8 mouse cellular contexts compared by ENCODE assay signal in the genomic region with DNA sequence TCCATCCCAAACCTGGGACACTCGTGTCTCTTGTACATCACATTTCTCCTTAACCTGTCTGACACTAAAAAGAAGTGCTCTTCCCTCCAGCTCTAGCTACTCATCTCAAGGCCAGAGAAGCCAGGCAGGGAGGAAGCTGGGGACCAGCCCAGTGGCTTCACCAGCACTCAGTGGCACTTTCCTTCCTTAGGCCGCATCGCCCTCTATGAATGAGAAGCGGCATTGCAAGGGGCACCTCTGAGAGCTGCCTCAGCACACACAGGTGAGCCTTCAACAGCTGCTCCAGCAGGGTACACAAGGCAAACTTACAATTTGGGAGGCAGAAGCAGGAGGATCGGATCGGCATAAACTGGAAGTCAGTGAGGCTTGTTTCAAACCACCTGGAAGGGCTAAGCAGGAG. TPM values are rescaled to one million over a fixed set of nuclear protein-coding genes. Genes with fewer than 3 reads are reported as not detected.
DNase-seq lines count a peak whose midpoint lies in the region; ATAC-seq and TF ChIP-seq lines count a peak whose summit lies in the region.

No protein-coding gene starts in this region.

- H3K27me3 ChIP-seq in liver, postnatal 0 days (ENCODE audit: insufficient read depth, low read length): no peaks in the 10 kb centered on the region
- no peaks in the 10 kb centered on the region for H3K27me3 ChIP-seq in neural tube, embryonic 15.5 days (replicated peaks)

- H3K36me3 ChIP-seq in ES-E14 (ENCODE audit: control insufficient read depth, insufficient read depth, low read length, poor library complexity, severe bottlenecking): peaks cover 7% of the 10 kb centered on the region; the same call in 1 of the 2 replicates
- H3K36me3 ChIP-seq in liver, postnatal 0 days (replicated peaks; ENCODE audit: insufficient read depth, low read length): peaks cover 25% of the 10 kb centered on the region
- peaks cover 50% of the 10 kb centered on the region for H3K36me3 ChIP-seq in neural tube, embryonic 15.5 days

- peak; percentile 68 for ATAC-seq in liver, postnatal 0 days
- ATAC-seq in neural tube, embryonic 15.5 days (ENCODE audit: low FRiP score): no peak

- DNase-seq in layer of hippocampus, adult 11-12 months (ENCODE audit: low spot score): peak; percentile 62
- no peak for DNase-seq in layer of hippocampus, postnatal 36 days
- no peak for DNase-seq in ES-E14 (ENCODE audit: low read depth, low spot score)
- peak; percentile 33 for DNase-seq in brain, embryonic 14.5 days (ENCODE audit: low read depth)
- DNase-seq in heart, postnatal 36 days: peak; percentile 69 to 72
- DNase-seq in liver, postnatal 0 days: peak; percentile 82
- DNase-seq in spleen, postnatal 10 days (ENCODE audit: low spot score in 2 of 2): peak; percentile 88 to 90

- WGBS in liver, postnatal 0 days (ENCODE audit: insufficient replicate concordance): 51% methylated on average over 6 of the region's 6 CpGs
- WGBS in neural tube, embryonic 15.5 days: 56% methylated on average over 6 of the region's 6 CpGs

- H3K9ac ChIP-seq in ES-E14 (ENCODE audit: insufficient read depth, low read depth, low read length, poor library complexity, severe bottlenecking): no peak overlapping the region
- H3K9ac ChIP-seq in liver, postnatal 0 days (replicated peaks): no peak overlapping the region
- H3K9ac ChIP-seq in neural tube, embryonic 15.5 days (replicated peaks): no peak overlapping the region

- TF ChIP-seq EP300 in liver, postnatal 0 days (IDR thresholded peaks at IDR 0.05; ENCODE audit: low read depth): no peak

- H3K9me3 ChIP-seq in ES-E14 (ENCODE audit: control insufficient read depth, insufficient read depth, low read depth, low read length): no peaks in the 10 kb centered on the region
- H3K9me3 ChIP-seq in liver, postnatal 0 days (ENCODE audit: low read length): no peaks in the 10 kb centered on the region
- H3K9me3 ChIP-seq in neural tube, embryonic 15.5 days (replicated peaks): no peaks in the 10 kb centered on the region

- no peak overlapping the region for H3K4me2 ChIP-seq in liver, postnatal 0 days (ENCODE audit: low read depth, low read length)
- H3K4me2 ChIP-seq in neural tube, embryonic 15.5 days: no peak overlapping the region

- intact Hi-C loops in heart, postnatal 36 days (cut with DNase I): loop anchor here (1.0 to 2.0 kb wide), 2 partner anchors 25 to 73 kb away; no protein-coding TSS in a partner anchor

- H3K4me3 ChIP-seq in ES-E14 (ENCODE audit: insufficient read depth in 1 of 2, low read depth in 1 of 2, low read length in 2 of 2, poor library complexity in 1 of 2, severe bottlenecking in 1 of 2): no peak overlapping the region
- H3K4me3 ChIP-seq in liver, postnatal 0 days (ENCODE audit: low read depth, low read length): no peak overlapping the region
- H3K4me3 ChIP-seq in neural tube, embryonic 15.5 days (replicated peaks): no peak overlapping the region

- peaks cover 0 to 5% of the 10 kb centered on the region in 2 experiments; a peak in 1 of 4 replicates for H3K4me1 ChIP-seq in ES-E14 (ENCODE audit: control insufficient read depth in 2 of 2, insufficient read depth in 2 of 2, low read length in 2 of 2, poor library complexity in 1 of 2)
- H3K4me1 ChIP-seq in liver, postnatal 0 days (ENCODE audit: insufficient read depth): peaks cover 31% of the 10 kb centered on the region
- H3K4me1 ChIP-seq in neural tube, embryonic 15.5 days: peaks cover 5% of the 10 kb centered on the region; the same call in 1 of the 2 replicates

- peak; percentile 64 for TF ChIP-seq CTCF in brain, embryonic 14.5 days (IDR thresholded peaks at IDR 0.05; ENCODE audit: borderline replicate concordance, extremely low read depth, insufficient read depth, insufficient read length)
- TF ChIP-seq CTCF in liver, postnatal 0 days (IDR thresholded peaks at IDR 0.05; ENCODE audit: low read depth): peak; percentile 99

- in situ Hi-C loops in ES-E14 (cut with MboI; ENCODE audit: low sequenced_read_pairs in 2 of 2, unreplicated experiment in 2 of 2): no loop called here

- H3K27ac ChIP-seq in ES-E14 (ENCODE audit: insufficient read depth, low read depth, low read length, poor library complexity, severe bottlenecking): no peak overlapping the region
- H3K27ac ChIP-seq in liver, postnatal 0 days (ENCODE audit: low read depth): peak overlapping the region; percentile 82
- no peak overlapping the region for H3K27ac ChIP-seq in neural tube, embryonic 15.5 days (replicated peaks)

- TF ChIP-seq POLR2A in brain, embryonic 14.5 days (IDR thresholded peaks at IDR 0.05; ENCODE audit: borderline replicate concordance, extremely low read depth, insufficient read depth, insufficient read length, poor library complexity, severe bottlenecking): no peak

TF ChIP-seq in ES-E14, 5 proteins besides CTCF, POLR2A, EP300 and RAD21:
- peak; percentile 28; the same call in 1 of the 2 replicates for TF ChIP-seq ZC3H11A (IDR thresholded peaks at IDR 0.05; ENCODE audit: borderline replicate concordance, low read depth, low read length)
- no peak for TF ChIP-seq HCFC1 (IDR thresholded peaks at IDR 0.05; ENCODE audit: borderline replicate concordance, insufficient read depth, low read length)
- no peak for TF ChIP-seq CHD2 (IDR thresholded peaks at IDR 0.05; ENCODE audit: low read depth, low read length)
- TF ChIP-seq MAFK (IDR thresholded peaks at IDR 0.05; ENCODE audit: insufficient read depth, low read depth, low read length): 0 out of 2 replicates have a peak, but pooled peaks have one; percentile 13
- no peak for TF ChIP-seq ZNF384 (IDR thresholded peaks at IDR 0.05; ENCODE audit: low read depth, low read length)

RNA-seq across cellular contexts. Expression of gene Mknk2, which starts 6.3 kb away (rescaled TPM):
- total RNA-seq in layer of hippocampus, postnatal 36 days (2021): 10 to 100 TPM; 44.7 to 52.3 TPM
- total RNA-seq in ES-E14 (2012; rRNA removed): 33.6 and 40.7 TPM in 2 replicates
- polyA plus RNA-seq in brain, embryonic 14.5 days (2012; rRNA removed): 96.9 and 115 TPM in 2 replicates
- 100 to 1,000 TPM; 223 to 233 TPM for total RNA-seq in heart, postnatal 36 days (2021)
- polyA plus RNA-seq in liver, postnatal 0 days (2015; fragmentation: Nextera tagmentation; extraction: Ambion mirVana): 45.8 and 46.1 TPM in 2 replicates
- polyA plus RNA-seq in neural tube, embryonic 15.5 days (2015; fragmentation: Nextera tagmentation; extraction: Ambion mirVana): 56.2 and 70.3 TPM in 2 replicates

RNA-seq across cellular contexts. Expression of gene Mob3a, which starts 17.6 kb away (rescaled TPM):
- total RNA-seq in layer of hippocampus, postnatal 36 days (2021): 10 to 100 TPM; 16.0 to 16.1 TPM
- 18.8 and 29.2 TPM in 2 replicates for total RNA-seq in ES-E14 (2012; rRNA removed)
- 36.9 and 47.3 TPM in 2 replicates for polyA plus RNA-seq in brain, embryonic 14.5 days (2012; rRNA removed)
- 1 to 10 TPM; 5.3 to 6.7 TPM for total RNA-seq in heart, postnatal 36 days (2021)
- polyA plus RNA-seq in liver, postnatal 0 days (2015; fragmentation: Nextera tagmentation; extraction: Ambion mirVana): 14.7 and 17.3 TPM in 2 replicates
- polyA plus RNA-seq in neural tube, embryonic 15.5 days (2015; fragmentation: Nextera tagmentation; extraction: Ambion mirVana): 53.0 and 58.8 TPM in 2 replicates

RNA-seq across cellular contexts. Expression of gene Izumo4, which starts 17.8 kb away (rescaled TPM):
- total RNA-seq in layer of hippocampus, postnatal 36 days (2021): 10 to 100 TPM; 49.7 to 57.0 TPM
- 8.9 and 13.9 TPM in 2 replicates for total RNA-seq in ES-E14 (2012; rRNA removed)
- 47.6 and 70.2 TPM in 2 replicates for polyA plus RNA-seq in brain, embryonic 14.5 days (2012; rRNA removed)
- 1 to 10 TPM; 2.5 to 2.9 TPM for total RNA-seq in heart, postnatal 36 days (2021)
- 7.9 and 10.4 TPM in 2 replicates for polyA plus RNA-seq in liver, postnatal 0 days (2015; fragmentation: Nextera tagmentation; extraction: Ambion mirVana)
- polyA plus RNA-seq in neural tube, embryonic 15.5 days (2015; fragmentation: Nextera tagmentation; extraction: Ambion mirVana): 43.3 and 46.8 TPM in 2 replicates

RNA-seq across cellular contexts. Expression of gene Btbd2, which starts 27.3 kb away (rescaled TPM):
- 100 to 1,000 TPM; 102 to 106 TPM for total RNA-seq in layer of hippocampus, postnatal 36 days (2021)
- total RNA-seq in ES-E14 (2012; rRNA removed): 45.7 and 64.7 TPM in 2 replicates
- 91.9 and 113 TPM in 2 replicates for polyA plus RNA-seq in brain, embryonic 14.5 days (2012; rRNA removed)
- 10 to 100 TPM; 45.5 to 46.8 TPM for total RNA-seq in heart, postnatal 36 days (2021)
- polyA plus RNA-seq in liver, postnatal 0 days (2015; fragmentation: Nextera tagmentation; extraction: Ambion mirVana): 10.7 and 11.5 TPM in 2 replicates
- polyA plus RNA-seq in neural tube, embryonic 15.5 days (2015; fragmentation: Nextera tagmentation; extraction: Ambion mirVana): 91.9 and 92.1 TPM in 2 replicates

RNA-seq across cellular contexts. Expression of gene Ap3d1, which starts 57.9 kb away (rescaled TPM):
- total RNA-seq in layer of hippocampus, postnatal 36 days (2021): 100 to 1,000 TPM; 142 to 147 TPM
- total RNA-seq in ES-E14 (2012; rRNA removed): 74.8 and 106 TPM in 2 replicates
- 155 and 176 TPM in 2 replicates for polyA plus RNA-seq in brain, embryonic 14.5 days (2012; rRNA removed)
- 10 to 100 TPM; 35.1 to 43.5 TPM for total RNA-seq in heart, postnatal 36 days (2021)
- polyA plus RNA-seq in liver, postnatal 0 days (2015; fragmentation: Nextera tagmentation; extraction: Ambion mirVana): 16.4 and 19.0 TPM in 2 replicates
- polyA plus RNA-seq in neural tube, embryonic 15.5 days (2015; fragmentation: Nextera tagmentation; extraction: Ambion mirVana): 108 and 115 TPM in 2 replicates

Comparison
In these comparisons a context has a peak if more than half of its experiments do, and no peak if none do; other contexts are left out.
1. DNase-seq: peak in layer of hippocampus, adult 11-12 months (single experiment), brain, embryonic 14.5 days (single experiment), heart, postnatal 36 days (2 of 2), liver, postnatal 0 days (single experiment) and spleen, postnatal 10 days (2 of 2); none in layer of hippocampus, postnatal 36 days (0 of 2) and ES-E14 (single experiment).